Mouse (Mus musculus): ENCODE results near the gene 2510002D24Rik. TPM values are rescaled to one million over a fixed set of nuclear protein-coding genes. Genes with fewer than 3 reads are reported as not detected.

2510002D24Rik gene
- polyA plus RNA-seq, 1 experiment from 2014 or later, result 39.2 TPM

DNA sequence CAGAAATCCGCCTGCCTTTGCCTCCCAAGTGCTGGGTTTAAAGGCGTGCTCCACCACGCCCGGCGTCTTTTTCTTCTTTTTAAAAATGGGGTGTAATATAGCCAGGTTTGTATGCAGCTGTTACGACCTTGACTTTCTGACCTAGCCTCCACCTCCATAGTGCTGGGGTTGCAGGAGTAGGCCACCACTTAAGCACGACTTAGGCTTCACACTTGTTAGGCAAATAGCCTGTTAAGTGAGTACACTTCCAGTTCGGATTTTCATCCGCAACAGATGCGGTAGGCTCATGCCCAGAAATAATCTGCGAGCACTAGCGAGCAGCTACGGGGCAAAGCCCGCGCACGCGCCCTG lies 39.7 kb downstream of the 2510002D24Rik start:
- no peaks in the 10 kb centered on the region for H3K27me3 ChIP-seq
- H3K4me1 ChIP-seq (replicated peaks), result peaks cover 37% of the 10 kb centered on the region
- no peaks in the 10 kb centered on the region for H3K9me3 ChIP-seq
- no peak for ATAC-seq (ENCODE audit: low FRiP score, low read depth)
- peaks cover 26% of the 10 kb centered on the region for H3K36me3 ChIP-seq
- 1% methylated on average over 17 of the region's 17 CpGs for WGBS
- peak overlapping the region; percentile 97 for H3K27ac ChIP-seq (replicated peaks)
- H3K4me3 ChIP-seq, result peak overlapping the region; percentile 94
- H3K4me2 ChIP-seq, result peak overlapping the region; percentile 85
- H3K9ac ChIP-seq, result peak overlapping the region; percentile 94

- WGBS, result under 1% methylated on average over 75 of the region's 93 CpGs
- Histone ChIP-seq H3K4me2 (peak within 1 kb of the TSS; percentile 85), H3K9me3 (no peaks in the 10 kb centered on the region), H3K4me1 (replicated peaks) (peaks cover 37% of the 10 kb centered on the region), H3K27ac (replicated peaks) (peak within 1 kb of the TSS; percentile 97), H3K4me3 (peak within 1 kb of the TSS; percentile 94), H3K36me3 (peaks cover 20% of the 10 kb centered on the region), H3K9ac (peak within 1 kb of the TSS; percentile 94), H3K27me3 (no peaks in the 10 kb centered on the region)
- peak; percentile 91 for ATAC-seq (ENCODE audit: low FRiP score, low read depth)
Measured at GRCm38 (mm10) chr16:18876442-18877308, 40.3 kb downstream of the 2510002D24Rik start, which contains the start of the genes Mrpl40 and Hira. Mrpl40 (minus strand) TSS chr16:18876862. Hira (plus strand) TSS chr16:18877037.

GRCm38 (mm10) chr16:18877386-18878090 lies 41.2 kb downstream of the 2510002D24Rik start:
- peak; percentile 51 for ATAC-seq (ENCODE audit: low FRiP score, low read depth)
- H3K4me2 ChIP-seq, result peak overlapping the region; percentile 85
- WGBS, result under 1% methylated on average over 37 of the region's 43 CpGs

GRCm38 (mm10) chr16:18878091-18878720 lies 41.8 kb downstream of the 2510002D24Rik start:
- Histone ChIP-seq H3K9me3 (no peaks in the 10 kb centered on the region), H3K4me1 (replicated peaks) (peaks cover 37% of the 10 kb centered on the region), H3K36me3 (peaks cover 8% of the 10 kb centered on the region), H3K4me2 (peak overlapping the region; percentile 85), H3K4me3 (peak overlapping the region; percentile 94), H3K27me3 (no peaks in the 10 kb centered on the region), H3K27ac (replicated peaks) (peak overlapping the region; percentile 97), H3K9ac (peak overlapping the region; percentile 94)
- ATAC-seq (ENCODE audit: low FRiP score, low read depth), result no peak
- WGBS, result 21% methylated on average over 20 of the region's 20 CpGs

More at GRCm38 (mm10) chr16:18877386-18878090, 41.2 kb downstream of the 2510002D24Rik start:
- H3K4me3 ChIP-seq, result peak overlapping the region; percentile 94
- H3K4me1 ChIP-seq (replicated peaks), result peaks cover 37% of the 10 kb centered on the region
- peak overlapping the region; percentile 94 for H3K9ac ChIP-seq
- H3K36me3 ChIP-seq, result peaks cover 12% of the 10 kb centered on the region
- no peaks in the 10 kb centered on the region for H3K9me3 ChIP-seq
- H3K27me3 ChIP-seq, result no peaks in the 10 kb centered on the region
- H3K27ac ChIP-seq (replicated peaks), result peak overlapping the region; percentile 97

DNA sequence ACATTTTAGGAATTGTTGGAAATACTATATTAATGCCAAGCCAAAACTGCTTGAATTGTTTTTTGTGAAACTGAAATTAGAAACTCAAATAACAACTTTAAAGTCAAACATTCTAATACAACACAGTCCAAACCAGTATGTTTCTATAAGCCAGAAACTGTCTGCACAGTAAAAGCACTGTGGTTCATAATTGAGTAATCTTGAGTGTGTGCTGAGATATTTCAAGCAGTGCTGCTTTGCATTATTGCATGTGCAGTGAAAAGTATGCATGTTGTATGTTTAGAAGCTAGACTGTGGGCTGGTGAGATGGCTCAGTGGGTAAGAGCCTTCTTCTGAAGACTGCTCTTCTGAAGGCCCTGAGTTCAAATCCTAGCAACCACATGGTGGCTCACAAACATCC lies 47.7 kb downstream of the 2510002D24Rik start:
- Histone ChIP-seq H3K27ac (replicated peaks) (no peak overlapping the region), H3K4me1 (replicated peaks) (peaks cover 18% of the 10 kb centered on the region), H3K9me3 (no peaks in the 10 kb centered on the region), H3K9ac (no peak overlapping the region), H3K27me3 (no peaks in the 10 kb centered on the region), H3K4me3 (no peak overlapping the region), H3K4me2 (no peak overlapping the region), H3K36me3 (no peaks in the 10 kb centered on the region)
- ATAC-seq (ENCODE audit: low FRiP score, low read depth), result no peak

Other genes starting within 250 kb of the 2510002D24Rik start
- gene Tbx1, start 245.9 kb upstream of the 2510002D24Rik start, polyA plus RNA-seq (2015; fragmentation: Nextera tagmentation; extraction: Ambion mirVana), result 1.1 and 1.2 TPM in 2 replicates
- gene Gp1bb, start 214.2 kb upstream of the 2510002D24Rik start, polyA plus RNA-seq (2015; fragmentation: Nextera tagmentation; extraction: Ambion mirVana), result 11.8 and 14.8 TPM in 2 replicates
- 14.8 and 18.8 TPM in 2 replicates for gene Gm49601, start 210.2 kb upstream of the 2510002D24Rik start, polyA plus RNA-seq (2015; fragmentation: Nextera tagmentation; extraction: Ambion mirVana)
- gene Sept5, start 206.6 kb upstream of the 2510002D24Rik start, polyA plus RNA-seq (2015; fragmentation: Nextera tagmentation; extraction: Ambion mirVana), result 192 and 212 TPM in 2 replicates
- 110 and 117 TPM in 2 replicates for gene Cldn5, start 59.7 kb upstream of the 2510002D24Rik start, polyA plus RNA-seq (2015; fragmentation: Nextera tagmentation; extraction: Ambion mirVana)
- 105 and 109 TPM in 2 replicates for gene Ufd1, start 24.8 kb upstream of the 2510002D24Rik start, polyA plus RNA-seq (2015; fragmentation: Nextera tagmentation; extraction: Ambion mirVana)
- 11.1 and 11.3 TPM in 2 replicates for gene Cdc45, start 24.6 kb upstream of the 2510002D24Rik start, polyA plus RNA-seq (2015; fragmentation: Nextera tagmentation; extraction: Ambion mirVana)
- gene Gm28539, start within 50 bp of the 2510002D24Rik start, polyA plus RNA-seq (2015; fragmentation: Nextera tagmentation; extraction: Ambion mirVana), result 0.17 TPM in 1 of 2 replicates, not detected in the other
- gene Mrpl40, start 40.3 kb downstream of the 2510002D24Rik start, polyA plus RNA-seq (2015; fragmentation: Nextera tagmentation; extraction: Ambion mirVana), result 82.5 and 88.1 TPM in 2 replicates
- gene Hira, start 40.5 kb downstream of the 2510002D24Rik start, polyA plus RNA-seq (2015; fragmentation: Nextera tagmentation; extraction: Ambion mirVana), result 19.1 and 21.2 TPM in 2 replicates